Mouse (Mus musculus): ENCODE results near the gene Slc2a13.

GRCm38 (mm10) chr15:91382606-91383005, 190.5 kb downstream of the Slc2a13 start:
- TF ChIP-seq CTCF (IDR thresholded peaks at IDR 0.05; ENCODE audit: borderline replicate concordance, insufficient read depth, low read depth, low read length): no peak
- no peak for TF ChIP-seq POLR2A (IDR thresholded peaks at IDR 0.05; ENCODE audit: borderline replicate concordance, insufficient read depth, low read length)

Data from cerebellum, adult 2 months (tissue).